Mouse (Mus musculus) cerebellum, postnatal 36 days (tissue): Measurements from ENCODE around the gene Bpifb9a.
"Not testable (repeated sequence)": the region's sequence is repeated elsewhere in the genome, so short reads cannot be mapped to it uniquely, and the experiment has no call there.

Source experiments
- DNase-seq, 2 experiments: peaks; one replicate each; pipeline ENCODE4 v3.0.0; 2021 to 2022; ENCODE audit warnings: mixed read lengths in 2 of 2

Gene Bpifb9a

GRCm38 (mm10) chr2:154313771-154314170 lies 56.1 kb downstream of the Bpifb9a start:
- not testable (repeated sequence) for DNase-seq
